Mouse (Mus musculus) cerebellum, postnatal 36 days (tissue): ENCODE measurements at regions not wholly inside any gene's neighbourhood (a gene's known extent, or its start where the extent isn't known, plus 50 kb on each side); places are given as distances from the start of the nearest gene placed in this dataset.

Experiments used
- DNase-seq, 2 experiments: peaks; one replicate each; pipeline ENCODE4 v3.0.0; 2021 to 2022; ENCODE audit warnings: mixed read lengths in 2 of 2

DNA sequence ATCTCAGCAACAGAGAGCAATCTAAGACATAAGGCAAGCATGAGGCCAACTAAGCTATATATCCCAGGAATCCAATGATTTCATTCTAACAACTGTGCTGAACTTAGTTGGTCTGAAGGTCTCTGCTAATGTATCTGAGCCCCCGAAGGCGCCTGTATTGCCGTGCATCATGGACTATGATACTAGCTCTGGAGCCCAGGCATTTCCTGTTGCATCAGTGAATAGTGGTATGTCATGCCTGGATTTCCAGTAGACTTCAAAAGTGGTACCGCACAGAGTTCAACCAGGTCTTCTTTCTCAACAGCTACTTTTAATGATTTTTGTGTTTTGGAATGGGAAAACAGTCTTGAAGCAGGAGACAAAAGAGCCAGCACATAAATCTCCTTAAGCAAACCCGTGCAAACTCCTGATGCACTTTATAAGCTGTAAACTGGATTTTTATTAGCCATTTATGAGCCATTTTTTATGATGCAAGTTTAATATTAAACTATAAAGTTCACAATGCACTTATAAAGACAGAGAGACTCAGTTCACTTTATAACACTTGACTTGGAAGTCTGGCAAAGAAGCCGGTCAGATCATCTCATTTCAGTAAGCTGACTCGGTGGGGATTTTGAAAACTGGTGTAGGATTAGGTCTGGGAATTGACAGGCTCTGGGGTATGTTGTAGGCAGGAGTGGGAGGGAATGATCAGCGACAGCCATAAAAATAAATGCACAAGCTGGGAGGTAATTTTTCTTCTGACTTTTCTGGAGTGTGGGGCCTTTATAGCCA, 646.8 kb upstream of the Auts2 start:
- DNase-seq = no peak

DNA sequence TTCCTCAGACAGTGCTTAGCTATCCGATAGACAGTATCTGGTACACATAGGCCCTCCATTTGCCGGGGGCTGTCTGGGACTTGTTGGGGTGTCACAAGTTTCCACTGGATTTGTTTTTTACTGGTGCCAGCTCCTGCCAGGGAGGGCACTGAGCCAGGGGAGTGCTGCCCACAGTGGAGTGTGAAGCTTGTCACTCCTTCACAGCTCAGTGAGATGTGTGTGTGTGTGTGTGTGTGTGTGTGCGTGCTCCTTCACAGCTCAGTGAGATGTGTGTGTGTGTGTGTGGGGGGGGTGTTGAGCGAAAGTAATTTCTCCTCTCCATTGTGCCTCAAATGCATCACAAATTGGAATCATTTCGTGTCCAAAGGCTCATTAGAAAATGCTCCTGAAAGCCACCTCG, 632.5 kb upstream of the Auts2 start:
- DNase-seq = peak in 1 of 2 experiments; percentile 3

DNA sequence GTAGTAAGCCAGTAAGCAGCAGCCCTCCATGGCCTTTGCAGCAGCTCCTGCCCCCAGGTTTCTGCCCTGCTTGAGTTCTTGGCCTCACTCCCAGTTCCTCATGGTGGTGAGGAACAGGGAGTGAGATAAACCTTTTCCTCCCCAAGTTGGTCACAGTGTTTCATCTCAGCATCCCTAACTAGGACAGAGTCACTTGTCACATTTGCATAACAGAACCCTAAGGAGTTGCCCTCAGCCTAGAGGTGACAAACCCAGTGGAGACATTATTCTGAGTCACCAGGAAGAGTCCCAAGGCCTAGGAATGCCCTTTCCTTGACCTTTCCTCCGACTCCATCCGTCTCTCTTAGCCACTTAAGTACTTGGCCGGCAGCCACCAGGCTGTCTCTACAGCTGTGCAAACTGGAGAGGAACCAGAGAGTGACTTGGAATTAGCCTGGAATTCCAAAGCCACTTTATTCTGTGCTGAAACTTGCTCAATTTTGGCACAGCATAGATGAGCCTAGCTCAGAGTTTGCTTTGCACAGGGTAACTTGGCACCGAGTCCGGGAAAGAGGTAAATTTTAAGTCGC, 630.1 kb upstream of the Auts2 start:
- peak; percentile 14 to 22 for DNase-seq

DNA sequence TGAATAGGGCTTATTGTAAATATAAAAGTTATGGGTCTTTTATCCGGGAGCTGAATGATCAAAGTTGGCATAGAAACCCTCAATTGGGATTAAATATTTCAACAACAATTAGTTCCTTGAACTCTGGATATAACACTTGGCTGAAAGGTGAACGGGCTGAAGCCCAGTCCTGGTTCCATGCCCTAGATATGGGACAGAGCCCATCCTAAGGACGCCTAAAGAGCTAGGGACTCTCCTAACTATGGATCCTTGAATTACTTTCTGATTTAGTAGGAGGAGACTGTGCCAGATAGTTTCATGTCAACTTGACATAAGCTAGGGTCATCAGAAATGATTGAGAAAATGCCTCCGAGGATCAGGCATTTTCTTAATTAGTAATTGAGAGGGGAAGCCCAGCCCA, 629.5 kb upstream of the Auts2 start:
- DNase-seq = no peak

DNA sequence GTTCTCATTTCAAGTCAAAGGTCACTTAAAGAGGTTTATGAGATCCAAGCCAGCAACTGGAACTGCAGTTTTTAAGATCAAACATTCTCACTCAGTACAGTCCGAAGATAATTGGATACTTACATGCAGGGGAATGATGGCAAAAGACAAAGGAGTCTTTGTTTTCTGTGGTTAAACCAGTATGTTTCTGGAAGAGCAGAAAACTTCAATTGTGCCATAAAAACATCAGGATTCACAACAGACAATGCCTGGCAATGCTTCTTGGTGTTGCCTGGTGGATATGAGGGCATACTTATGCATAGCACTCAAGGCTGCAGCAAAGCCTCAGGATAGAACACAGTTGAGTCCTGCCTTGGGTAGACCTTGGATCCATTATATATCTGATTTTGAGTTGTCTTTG, 628.1 kb upstream of the Auts2 start:
- DNase-seq = no peak

DNA sequence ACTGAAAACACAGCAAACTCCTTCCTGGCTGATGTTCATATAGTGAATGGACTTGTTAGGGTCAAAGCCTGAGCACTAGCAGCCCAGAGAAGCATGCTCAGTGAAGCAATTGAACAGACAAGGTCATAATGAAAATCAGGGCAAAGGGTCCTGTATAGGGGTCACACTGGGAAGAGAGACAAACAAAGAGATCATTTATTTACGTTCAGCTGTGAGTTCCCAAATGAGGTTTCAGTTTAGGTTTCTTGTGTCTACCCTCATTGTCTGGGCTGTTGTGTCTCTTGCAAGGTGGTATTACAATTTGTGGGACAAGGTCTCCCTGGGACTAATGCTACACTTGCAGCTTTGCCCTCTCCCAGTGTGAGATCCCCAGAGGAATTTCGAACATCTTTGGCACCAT, 624.4 kb upstream of the Auts2 start:
- no peak for DNase-seq

DNA sequence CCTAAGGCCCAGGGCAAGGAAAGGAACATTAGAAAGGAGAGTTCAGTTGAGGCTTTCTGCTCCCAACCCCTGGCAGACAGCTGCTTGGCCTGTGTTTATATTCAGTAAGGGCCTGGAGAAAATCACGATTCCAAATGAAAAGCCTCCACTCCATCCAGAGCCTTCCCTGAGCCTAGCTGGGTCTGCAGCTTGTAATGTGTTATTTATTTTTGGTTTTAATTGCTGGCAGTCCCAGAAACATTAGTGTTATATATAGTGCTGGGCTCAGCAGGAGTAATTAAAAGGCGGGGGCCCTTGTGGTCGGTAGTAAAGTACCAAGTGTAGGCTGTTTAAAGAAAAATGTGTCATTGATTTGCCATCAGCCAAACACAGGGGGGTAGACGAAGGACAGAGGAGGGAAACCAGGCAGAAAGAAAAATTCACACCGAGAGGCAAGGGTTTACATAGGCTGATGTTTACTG, 623.9 kb upstream of the Auts2 start:
- no peak for DNase-seq

DNA sequence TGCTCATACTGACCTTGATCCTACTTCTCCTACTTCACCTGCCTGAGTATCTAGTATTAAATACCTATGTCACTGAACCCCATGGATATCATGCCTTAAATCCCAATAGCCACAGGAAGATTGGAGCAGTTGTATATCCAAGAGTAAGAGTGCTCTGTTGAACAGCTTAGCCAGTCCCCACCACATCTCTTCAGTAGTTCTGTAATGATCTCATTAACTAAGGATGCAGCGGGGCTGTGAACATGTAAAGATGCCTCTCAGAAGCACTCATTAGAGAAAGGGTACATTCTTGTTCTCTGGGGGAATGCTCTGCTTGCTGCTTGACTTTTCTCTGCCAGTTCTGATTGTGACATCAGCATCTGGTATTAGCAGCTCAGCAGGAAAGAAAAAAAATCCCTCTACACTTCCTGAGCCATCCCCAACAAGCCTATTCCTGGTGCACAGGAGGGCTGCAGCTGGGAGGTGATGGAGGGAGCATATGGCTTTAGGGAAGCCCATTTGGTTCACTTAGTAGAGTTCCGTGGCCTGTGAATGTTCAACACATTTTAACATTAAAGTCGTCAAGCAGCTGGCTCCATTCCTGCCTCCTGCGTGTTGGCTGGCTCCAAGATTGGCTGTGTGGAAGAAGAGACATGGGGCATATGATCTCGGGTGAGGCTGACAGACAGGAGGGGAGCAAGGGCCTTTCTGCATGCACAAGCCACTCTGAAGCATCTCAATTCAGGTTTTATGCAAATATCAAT, 613.1 kb upstream of the Auts2 start:
- peak in 1 of 2 experiments; percentile 6 for DNase-seq

DNA sequence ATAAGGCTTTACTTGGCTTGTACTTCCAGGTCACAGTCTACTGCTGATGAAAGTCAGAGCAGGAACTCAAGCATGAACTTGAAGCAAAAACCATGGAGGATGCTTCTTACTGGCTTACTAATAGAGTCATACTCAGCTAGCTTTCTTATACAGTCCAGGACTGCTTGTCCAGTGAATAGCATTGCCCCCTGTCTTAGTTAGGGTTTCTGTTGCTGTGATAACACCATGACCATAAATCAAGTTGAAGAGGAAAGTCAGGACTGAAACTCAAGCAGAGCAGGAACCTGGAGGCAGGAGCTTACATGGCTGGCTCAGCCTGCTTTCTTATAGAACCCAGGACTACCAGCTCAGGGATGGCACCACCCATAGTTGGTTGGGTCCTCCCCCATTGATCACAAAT, 602.9 kb upstream of the Auts2 start:
- DNase-seq = no peak

DNA sequence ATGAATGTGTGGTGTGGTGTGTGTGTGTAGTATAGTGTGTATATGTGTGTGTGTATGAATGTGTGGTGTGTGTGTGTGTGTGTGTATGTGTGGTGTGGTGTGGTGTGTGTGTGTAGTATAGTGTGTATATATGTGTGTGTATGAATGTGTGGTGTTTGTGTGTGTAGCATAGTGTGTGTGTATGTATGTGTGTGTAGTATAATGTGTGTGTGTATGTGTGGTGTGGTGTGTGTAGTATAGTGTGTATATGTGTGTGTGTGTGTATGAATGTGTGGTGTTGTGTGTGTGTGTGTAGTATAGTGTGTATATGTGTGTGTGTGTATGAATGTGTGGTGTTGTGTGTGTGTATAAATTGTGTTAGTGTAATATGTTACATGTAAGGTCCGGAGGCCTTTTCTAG, 600.5 kb upstream of the Auts2 start:
- DNase-seq = no peak

DNA sequence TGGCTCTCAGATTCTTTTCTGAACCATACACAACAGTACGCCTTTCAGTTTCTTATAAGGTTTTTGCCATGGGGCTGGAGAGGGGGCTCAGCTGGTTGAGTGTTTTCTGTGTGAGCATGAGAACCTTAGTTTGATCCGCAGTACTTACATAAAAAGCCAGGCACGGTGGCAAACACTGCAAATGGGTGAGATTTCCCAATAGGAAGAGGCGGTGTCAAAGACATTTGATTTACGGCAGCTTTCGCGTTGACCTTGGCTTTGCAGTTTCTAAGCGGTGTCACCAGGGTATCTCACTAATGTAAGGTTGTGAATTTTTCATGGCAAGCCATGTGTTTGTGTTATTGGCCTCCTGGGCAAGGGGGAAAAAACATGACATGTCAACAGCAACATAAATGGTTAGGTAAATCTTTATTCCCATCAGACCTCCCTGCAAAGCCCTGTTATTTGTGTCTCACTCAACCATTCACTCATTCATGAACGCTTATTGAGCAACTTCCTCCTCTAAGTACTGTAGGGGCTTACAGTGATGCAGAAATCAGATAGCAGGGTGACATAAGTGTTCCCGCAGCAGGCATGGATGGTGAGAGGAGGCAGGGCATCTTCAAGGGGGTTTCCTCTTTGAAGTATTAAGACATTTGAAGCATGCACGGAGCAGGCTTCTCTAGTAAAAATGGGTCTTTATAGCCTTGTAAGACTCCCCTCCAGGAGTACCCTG, 599.4 kb upstream of the Auts2 start:
- no peak for DNase-seq

DNA sequence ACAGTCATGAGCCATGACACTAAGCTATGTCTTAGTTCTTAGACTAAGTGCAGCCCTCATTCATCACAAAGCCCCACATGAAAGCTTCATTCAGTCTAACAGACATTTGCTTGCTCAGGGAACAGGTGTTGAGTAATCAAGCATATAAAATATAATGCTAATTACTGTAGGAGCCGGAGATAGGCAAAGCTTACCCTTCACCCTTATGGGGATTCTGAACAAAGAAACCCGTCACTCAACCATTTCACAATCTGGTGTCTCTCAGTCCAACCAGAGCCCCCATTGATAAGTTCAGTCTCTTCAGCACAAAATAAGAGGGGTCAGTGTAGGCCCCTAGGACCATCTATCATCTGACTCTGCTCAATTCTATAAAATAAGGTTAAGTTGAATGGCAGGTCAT, 587.9 kb upstream of the Auts2 start:
- DNase-seq = no peak

DNA sequence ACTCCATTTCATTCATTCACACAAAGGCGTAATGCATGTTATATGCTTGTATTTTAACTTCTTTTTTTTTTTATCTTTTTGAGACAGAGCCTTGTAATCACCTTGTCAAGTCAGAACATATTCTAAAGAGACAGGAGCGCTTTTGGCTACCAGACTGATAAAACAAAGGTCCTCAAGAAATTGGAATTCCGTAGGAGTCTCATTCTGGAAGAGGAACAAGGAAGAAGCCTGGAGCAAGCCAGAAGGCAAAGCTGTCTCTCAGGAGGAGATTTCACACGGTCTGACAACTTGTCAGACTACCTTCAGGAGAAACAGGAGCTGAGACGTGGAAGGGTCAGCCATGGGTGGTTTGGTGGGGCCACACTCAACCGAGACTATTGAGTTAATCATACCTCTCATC, 587.2 kb upstream of the Auts2 start:
- no peak for DNase-seq

DNA sequence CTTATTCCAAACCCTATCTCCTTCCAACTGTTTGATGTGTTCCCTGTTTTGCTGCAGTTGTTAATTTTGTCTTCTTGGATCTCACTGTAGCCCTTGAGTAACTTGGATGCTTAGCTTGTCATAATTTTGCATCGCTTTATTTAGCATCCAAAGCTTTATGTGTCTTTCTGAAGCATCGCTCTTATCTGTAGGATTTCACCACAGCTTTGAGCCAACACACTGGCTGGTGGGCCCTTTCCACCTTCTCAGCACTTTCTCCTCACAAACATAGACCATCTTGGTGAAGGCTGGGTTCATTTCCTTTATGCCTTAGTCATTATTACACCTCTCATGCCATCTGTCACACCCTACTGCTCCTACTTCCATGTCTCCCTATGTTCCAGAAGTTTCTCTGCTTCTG, 581.1 kb upstream of the Auts2 start:
- no peak for DNase-seq

DNA sequence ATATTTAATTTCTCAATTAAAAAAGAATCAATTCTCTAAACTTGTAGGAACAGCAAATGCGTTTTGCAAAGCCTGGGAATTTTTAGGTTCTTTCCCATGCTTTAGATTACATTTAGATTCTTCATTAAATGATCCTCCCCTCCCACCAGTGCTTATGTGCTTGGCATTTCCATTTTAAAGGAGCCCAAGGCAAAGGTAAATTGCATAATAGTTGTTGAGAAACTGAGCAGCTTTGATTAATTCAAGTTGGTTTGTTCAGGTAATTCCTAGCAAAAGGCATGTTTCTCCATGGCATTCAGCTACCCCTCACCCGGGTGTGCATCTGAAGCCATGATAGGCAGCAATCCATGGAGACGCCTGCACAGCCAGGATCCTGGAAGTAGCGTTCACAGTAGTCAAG, 570.8 kb upstream of the Auts2 start:
- DNase-seq = no peak

DNA sequence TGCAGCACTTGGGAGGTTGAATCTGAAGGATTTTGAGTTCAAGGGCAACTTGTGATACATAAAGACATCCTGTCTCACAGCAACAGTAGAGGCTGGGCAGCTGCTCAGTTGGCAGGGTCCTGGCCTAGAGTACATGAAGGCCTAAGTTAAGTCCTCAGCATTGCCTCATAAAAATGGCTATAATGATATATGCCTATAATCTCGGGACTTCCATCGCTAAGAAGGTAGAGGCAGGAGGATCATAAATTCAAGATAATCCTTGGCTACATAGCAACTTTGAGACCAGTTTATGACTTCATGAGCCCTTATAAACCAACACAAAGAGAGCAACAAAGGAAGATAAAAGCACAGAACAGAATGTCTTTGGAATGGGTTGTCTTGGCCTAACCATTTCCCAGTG, 570.0 kb upstream of the Auts2 start:
- DNase-seq = no peak

DNA sequence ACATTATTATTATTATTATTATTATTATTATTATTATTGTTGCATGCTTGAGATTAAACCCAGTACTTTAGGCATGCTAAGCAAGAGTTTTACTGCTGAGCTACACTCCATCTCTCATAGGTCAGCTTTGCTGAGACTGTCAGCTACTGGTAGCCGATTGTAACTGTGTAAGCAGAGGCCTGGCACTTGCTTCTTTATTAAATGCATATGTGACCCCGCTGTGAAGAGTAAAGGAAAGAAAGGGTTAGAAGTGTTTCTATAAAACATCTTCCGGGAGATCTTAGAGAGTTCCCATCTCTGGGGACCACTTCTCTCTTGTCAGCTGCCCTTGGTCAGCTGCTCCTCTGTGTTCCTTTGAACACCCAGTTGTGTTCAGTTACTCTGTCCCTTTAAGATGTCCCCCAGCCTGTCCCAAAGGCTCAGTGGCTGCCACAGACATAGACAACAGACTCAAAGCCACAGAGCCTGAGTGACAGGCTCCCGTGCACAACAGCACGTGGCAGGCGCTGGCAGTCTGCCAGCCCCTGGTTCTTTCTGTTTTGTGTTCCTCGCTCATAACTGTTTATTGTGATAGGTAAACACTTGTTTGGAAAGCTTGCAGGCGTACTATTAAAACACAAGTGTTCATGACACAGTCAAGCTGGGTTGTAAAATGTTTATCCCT, 563.7 kb upstream of the Auts2 start:
- peak; percentile 5 to 17 for DNase-seq

DNA sequence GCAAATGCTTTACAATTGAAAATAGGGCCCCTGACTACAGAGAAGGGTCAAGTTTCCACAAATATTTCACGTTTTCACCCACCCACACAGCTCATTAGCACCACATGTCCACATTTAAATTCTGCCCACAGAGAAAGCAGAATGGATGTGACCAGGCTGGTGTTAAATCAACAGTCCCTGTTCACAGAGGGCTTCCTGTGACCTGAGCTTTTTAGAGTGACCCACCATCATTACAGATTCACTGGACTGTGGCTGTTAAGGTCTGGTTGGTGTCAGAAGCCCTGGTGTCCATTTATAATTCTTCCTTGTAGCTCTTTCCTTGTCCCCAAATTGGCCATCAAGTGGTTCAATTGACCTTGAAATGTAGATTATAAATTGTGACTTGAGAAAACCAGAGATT, 553.2 kb upstream of the Auts2 start:
- DNase-seq = no peak

DNA sequence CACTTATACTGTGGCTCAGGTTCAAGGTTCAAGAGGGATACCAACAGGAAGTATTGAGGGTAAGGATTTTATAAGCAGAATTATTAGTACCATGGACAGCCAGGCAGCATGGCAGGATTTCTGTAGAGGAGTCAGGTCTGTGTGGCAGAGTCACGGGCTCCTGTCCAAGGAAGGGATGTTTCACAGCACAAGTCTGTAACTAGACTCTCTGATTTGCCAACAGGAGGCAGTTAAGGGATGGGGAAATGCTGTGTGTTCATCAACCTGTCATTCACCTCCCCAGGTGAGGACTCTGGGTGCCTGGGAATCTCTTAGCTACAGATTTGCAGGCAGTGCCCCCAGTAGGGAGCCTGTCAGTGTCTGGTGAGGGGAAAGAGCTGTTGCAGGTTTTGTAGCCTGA, 541.7 kb upstream of the Auts2 start:
- DNase-seq = no peak

DNA sequence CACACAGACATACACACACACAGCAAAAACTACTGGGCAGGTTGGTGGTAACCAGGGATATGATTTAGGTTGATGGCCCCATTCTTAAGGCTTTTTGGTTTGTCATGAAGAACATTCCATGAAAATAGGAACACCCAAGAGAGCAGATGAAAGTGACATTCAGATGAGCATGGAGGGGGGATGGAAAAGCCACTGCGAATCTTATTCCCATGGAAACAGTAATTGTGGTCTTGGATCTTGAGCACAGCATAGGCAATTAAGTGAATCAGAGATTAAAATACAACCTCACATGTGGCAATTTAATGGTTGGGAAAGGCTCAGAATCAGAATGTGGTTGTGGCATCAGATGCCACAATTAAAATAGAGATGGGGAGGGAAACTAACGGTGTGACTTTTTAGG, 537.6 kb upstream of the Auts2 start:
- DNase-seq = no peak

DNA sequence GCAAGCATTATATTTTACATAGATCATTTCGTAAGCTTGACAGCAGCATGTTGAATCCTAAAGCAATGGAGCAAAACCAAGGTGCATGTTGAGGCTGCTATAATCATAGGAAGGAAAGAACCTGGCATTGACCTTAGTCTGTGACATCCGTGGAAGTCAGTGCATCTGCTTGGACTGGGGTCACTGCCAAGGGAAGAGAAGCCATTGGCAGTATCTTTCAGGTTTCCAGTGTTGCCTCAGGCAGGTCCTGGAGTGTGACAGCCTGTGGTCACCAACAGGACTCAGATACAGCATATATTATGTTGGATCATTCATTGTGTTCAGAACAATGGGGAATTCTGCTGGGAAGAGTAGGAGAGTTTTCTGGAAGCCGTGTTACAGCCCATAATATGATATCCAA, 535.8 kb upstream of the Auts2 start:
- peak; percentile 65 to 66 for DNase-seq

DNA sequence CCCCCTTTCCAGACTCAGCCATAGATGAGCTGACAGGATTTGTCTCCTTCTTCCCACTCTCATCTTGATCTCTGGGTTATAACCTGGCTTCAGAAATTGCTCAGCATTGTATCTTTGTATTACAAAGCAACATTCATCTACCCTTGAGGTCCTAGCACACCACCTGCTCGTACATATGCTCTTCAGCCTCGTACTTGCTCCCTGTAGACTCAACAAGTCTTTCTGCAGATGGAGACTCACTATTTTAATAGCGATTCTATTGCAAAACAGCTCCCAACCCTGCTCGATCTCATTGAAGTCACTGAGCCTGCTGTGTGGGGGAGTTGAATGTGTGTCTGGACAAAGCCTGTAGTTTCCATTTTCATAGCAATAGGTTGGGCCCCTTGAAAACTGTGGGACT, 535.2 kb upstream of the Auts2 start:
- DNase-seq = peak in 1 of 2 experiments; percentile 4

DNA sequence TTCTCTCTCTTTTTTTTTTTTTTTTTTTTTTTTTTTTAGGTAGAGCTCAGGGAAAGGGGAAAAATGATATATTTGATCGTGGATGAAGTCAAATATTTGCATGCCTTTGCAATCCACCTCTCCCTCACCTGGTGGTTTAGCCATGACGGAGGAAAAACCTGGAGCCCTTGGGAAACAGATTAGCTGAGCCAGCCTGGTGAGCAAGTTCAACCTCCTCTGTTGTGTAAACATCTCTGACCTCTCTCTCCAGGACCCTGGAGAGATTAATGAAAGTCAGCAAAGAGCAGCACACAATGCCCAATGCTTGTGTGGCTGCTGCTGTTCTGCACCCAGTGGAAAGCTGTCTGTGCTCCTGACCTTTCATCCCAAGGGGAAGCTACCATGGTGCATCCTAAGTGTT, 530.2 kb upstream of the Auts2 start:
- DNase-seq = no peak
